Mouse (Mus musculus) urinary bladder, postnatal 25 days (tissue): Measurements from ENCODE around the gene Cpox.
"Not testable (repeated sequence)": the region's sequence is repeated elsewhere in the genome, so short reads cannot be mapped to it uniquely, and the experiment has no call there.

Experiments used
- DNase-seq: peaks from one replicate; pipeline ENCODE4 v3.0.0; 2022; ENCODE audit warnings: low spot score

The Cpox gene

DNA sequence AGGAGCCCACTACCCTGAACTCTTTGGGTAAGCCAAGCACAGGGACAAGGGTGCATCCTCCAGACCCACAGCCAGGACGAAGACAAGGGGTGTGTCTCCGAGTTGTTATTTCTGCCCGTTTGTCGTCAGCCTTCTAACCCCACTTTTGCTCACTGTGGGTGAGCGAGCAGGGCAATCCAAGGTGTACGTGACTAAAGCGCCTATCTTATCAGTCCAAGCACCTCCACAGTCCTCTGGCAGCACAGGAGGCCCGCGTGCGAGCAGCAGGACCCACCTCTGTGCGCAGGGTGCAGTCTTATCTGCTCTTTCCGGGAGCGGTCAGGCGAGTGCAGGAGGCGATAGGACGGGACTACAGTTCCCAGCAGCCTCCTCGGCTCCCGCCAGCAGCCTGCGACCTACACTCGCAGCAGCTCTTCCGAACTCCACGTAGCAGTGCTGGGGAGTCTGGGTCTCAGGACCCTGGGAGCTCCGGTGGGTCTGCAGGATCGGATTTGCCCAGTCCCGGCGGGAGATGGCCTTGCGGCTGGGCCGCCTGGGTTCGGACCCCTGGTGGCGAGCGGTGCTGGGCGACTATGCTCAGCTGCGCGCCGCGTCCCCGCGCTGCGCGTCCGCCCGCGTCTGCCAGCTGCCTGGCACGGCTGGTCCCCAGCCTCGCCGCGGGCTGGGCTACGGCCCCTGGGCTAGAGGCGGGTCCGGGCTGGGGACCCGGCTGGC is at the start of gene Cpox:
TSS of gene Cpox (plus strand) at position 376 of the 714 bp plus-strand sequence.
- peak; percentile 69 for DNase-seq

DNA sequence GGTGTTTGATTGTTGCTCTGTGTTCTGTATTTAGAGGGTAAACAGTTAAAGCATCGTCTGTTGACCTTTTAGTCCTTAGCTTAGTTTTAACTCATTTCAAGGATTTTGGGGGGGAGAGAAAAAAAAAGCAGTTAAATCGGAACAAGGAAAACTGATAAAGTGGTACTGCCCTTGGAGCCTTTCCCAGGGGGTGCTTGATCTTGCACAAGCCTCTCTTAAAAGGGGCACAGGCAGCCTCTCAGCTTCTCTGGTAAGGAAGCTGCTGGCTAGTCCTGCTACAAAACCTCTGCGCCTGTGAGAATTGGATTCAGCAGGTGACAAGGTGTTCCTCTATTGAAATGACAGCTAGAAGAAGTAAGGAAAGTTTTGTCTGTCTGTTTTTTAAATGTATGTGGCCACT is 47.7 kb upstream of the Cpox start:
- DNase-seq: no peak

DNA sequence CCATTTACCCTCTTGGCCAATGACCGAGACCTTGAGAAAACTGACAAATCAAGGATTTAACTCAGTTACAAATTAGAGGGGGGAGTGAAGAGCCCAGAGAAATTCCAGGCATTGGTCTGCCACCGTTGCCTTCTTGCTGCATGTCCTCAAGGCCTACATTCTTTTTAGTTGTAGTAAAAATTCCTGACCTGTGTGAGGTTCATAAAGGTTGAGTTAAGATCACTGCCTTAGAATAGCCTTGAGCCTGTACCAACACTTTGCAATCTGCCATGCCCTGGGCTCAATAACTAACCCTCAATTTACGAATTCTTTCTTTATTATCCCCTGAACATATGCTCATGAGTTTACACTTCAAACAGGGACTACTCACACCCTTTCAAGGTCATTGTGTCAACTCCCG is 47.0 kb upstream of the Cpox start:
- no peak for DNase-seq

DNA sequence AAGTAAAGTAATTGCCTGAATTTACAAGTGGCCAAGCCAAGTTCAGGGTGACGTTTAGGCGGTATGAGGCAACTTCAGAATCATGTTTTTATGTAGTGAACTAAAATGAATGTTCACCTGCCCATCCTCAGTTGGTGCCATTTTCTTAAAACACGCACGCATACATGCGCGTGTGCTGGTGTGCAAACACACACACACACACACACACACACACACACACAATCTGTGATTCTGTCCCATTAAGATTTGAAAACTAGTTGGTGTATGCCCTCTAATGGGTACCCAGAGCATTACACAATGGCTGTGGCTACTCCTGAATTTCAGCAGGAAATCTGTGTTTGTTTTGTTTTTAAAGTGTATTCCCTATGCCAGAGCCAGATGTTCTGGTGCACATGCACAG is 46.1 kb upstream of the Cpox start:
- DNase-seq: peak; percentile 15

DNA sequence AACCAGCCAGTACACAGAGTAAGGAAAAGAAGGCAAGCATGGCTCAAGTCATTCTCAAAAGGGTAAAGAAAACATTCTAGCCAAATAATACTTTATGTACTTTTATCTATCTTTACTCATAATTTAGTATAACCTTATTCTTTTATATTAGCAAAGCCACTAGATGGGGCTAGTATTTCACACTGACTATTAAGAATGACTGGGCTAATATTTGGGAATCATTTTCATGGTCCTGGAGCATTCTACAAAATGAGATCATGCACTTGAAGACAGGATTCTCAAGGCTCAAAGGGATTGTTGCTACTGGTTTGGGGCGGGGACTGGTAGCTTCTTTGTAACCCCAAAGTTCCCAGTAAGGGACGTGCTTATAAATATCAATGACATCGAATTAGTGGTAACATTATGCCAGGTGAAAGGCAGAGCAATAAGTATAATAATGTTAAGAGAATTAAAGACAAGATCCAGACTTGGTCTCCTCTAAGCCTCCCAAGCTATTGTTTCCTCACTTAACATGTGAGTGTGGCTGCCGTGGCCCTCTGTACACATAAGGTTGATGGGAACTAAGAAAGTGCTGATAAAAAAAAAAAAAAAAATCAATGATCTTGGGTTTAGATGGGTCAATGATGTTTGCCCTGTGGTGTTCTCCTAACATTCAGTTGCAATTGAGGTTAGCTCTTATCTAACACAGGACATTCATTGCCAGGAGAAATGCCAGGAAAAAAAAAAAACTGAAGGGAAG is 42.3 kb upstream of the Cpox start:
- no peak for DNase-seq

DNA sequence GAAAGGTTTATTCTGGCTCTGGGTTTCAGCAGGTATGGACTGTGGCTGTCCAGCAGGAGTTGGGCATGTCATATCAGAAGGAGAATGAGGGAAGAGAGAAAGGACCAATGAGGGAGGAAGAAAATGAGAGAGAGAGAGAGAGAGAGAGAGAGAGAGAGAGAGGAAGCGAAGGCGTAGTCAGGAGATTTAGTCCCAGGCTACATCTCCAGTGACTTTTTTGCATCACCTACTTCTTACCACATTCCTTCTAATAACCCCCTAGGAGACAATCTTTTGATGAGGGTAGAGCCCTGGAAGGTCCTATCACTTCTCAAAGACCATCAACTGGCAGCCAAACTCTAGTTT is 41.8 kb upstream of the Cpox start:
- no peak for DNase-seq

DNA sequence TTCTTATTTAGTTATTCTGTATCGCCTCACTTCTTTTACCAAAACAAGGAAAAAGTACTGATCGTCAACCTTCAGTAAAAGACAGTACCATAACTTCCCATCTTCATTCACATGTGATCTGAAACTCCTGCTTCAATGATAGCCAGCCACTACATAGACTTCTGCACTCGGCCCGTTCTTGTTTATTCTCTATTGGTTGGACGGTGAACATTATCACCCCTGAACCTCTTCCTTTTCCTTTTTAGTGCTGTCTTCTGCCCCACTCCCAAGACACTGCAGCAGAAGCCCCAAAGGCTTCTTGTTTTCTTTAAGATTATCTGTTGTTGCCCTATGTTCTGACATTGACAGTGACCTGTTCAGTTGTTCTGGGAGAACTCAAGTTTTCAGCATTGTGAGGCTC is 41.1 kb upstream of the Cpox start:
- DNase-seq: no peak

DNA sequence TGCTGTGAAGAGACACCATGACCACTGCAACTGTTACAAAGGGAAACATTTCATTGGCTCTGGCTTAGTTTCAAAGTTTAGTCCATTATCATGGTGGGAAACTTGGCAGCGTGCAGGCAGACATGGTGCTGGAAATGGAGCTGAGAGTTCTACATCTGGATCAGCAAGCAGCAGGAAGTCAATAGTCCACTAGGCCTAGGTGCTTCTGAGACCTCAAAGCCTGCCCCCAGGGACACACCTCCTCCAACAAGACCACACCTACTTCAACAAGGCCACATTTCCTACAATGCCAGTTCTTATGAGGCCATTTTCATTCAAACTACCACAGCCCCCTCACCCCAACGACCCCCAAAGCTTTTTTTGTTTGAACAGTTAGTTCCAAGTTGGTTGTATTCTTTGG is 40.4 kb upstream of the Cpox start:
- DNase-seq: no peak

DNA sequence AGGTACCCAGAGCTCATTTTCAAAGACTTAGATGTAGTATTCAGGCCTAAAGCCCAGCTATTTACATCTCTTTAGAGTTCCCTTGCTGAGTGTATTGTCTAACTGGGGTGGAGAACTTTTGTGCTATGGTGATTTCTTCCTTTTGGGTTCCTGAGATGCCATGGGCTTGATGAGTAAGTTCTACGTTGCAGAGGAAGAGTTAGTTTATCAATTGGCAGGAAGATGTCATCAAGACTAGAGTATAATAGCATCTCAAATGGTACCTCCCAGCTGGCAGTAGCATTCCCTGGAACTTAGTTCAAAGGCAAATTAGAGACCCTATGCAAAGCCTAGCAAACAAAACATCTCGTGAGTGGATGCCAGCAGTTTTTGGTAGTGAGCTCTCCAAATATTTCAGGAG is 34.2 kb upstream of the Cpox start:
- no peak for DNase-seq

DNA sequence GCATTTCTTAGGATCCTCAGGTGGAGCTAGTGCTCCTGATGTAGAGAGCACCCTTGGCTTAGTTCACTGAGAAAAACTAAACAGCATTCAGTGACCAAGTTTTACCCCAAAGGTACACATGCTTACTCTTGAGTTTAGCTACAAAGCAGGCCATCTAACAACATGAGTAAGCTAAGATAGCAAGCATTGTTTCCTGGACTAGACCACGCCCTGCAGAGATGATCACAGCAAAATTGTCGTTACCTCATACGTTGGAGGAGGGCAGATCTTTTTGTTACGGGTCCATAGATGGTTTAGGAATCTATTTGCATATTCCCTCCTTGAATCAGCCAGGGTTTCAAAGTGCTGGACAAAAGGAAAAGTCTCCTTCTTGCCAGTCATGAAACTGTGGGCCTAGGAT is 32.6 kb upstream of the Cpox start:
- no peak for DNase-seq

DNA sequence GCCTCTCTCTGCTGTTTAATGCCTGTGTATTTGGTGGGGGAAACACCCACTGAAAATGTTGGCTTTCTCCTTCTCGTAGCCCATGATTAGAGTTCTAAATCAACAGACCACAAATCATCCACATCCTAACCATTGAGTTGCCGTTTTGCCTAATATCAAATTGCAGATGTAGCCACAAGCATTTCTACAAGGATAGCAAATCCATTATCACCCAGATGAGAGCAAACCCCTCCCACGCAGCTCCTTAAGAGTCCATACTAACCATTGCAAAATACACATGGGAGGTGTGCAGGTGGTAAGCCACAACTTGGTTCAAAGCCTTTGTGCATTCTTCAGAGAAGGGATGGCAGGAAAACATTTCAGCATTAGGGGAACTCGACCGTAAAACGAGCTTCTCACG is 32.1 kb upstream of the Cpox start:
- no peak for DNase-seq

DNA sequence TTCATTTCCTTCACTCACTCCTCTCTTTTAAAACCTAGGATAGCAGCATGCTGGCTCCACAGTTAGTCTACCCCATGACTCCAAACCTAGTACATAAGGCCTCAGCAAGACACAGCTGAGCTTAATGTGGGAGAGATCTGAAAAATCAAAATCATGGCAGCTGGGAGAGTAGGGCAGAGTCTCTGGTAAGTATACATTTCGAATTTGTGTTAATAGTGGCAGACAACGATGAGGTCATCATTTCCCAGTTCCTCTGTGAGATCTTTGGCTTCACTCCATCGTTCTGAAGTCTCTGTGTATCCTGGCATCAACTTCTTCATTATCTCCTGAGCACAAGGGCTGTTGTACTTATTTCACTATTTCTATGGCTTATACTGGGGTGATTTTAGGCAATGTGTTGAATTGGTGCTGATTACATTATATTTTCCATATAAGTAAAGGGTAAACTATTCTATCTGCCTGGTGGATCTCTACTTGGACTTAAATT is 31.4 kb upstream of the Cpox start, which contains the start of gene E330017A01Rik:
TSS of gene E330017A01Rik (minus strand) at position 51 of the 487 bp plus-strand sequence.
- no peak for DNase-seq

DNA sequence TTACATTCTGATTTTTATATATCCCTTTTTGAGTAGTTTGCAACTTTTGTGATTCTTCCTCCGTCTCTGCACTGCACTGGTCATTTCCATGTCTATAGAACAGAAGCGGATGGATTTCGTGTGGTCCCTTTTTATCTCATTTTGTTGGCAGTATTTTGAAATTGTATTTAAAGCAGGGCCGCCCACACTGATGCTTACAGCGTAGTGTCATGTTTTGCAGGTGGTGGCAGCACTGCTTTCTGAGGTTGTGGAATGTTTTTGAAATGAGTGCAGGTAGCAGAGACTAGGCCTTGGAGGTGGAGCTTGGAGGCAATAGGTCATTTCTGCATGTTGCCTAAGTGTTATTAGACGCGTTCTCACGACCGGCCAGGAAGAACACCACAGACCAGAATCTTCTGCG is 20.1 kb upstream of the Cpox start:
- no peak for DNase-seq

DNA sequence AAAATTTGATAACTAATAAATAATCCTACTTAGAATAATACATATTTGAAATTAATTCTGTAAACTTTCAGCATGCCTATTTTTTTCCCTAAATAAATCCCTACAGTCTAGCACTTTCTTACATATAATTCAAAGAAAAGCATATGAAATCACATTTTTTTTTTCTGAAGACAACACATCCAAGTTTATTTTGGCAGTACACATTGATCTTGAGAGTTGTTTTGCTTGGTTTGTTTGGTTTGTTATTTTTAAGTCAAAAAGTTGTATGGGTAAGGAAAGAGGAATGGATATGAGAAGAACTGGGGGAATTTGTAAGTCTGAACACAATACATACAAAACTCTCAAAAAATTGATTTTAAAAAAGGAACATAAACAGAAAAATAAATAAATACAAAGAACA is 14.3 kb upstream of the Cpox start:
- no peak for DNase-seq

DNA sequence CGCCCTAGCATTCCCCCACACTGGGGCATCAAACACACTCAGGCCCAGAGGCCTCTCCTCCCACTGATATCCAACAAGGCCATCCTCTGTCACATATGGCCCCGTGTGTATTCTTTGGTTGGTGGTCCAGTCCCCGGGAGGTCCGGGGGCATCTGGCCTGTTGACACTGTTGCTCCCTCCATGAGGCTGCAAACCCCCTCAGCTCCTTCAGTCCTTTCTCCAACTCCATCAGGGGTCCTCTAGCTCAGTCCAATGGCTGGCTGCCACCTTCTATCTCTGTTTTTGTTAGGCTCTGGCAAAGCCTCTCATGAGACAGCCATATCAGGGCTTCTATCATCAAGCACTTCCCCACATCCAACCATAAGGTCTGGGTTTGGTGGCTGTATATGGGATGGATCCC is 13.6 kb upstream of the Cpox start:
- no peak for DNase-seq

DNA sequence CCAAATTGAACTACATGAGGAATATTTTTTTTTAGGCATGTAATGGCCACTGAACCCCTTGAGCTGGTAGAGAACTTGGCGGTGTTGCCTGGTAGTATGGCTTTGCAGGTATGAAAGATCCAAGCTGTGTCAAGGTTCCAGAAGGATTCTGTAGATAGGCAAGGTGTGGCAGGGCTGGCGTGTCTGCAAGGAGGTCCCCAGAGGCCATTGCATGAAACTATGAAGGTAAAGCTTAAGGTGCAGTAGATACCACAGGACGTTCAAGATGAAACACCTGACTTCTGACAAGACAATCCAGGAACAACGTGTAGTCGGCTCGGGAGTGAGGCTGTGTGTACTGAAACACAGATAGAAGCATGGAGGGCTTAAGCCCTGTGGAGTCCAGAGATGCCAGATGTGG is 11.4 kb upstream of the Cpox start:
- DNase-seq: no peak

DNA sequence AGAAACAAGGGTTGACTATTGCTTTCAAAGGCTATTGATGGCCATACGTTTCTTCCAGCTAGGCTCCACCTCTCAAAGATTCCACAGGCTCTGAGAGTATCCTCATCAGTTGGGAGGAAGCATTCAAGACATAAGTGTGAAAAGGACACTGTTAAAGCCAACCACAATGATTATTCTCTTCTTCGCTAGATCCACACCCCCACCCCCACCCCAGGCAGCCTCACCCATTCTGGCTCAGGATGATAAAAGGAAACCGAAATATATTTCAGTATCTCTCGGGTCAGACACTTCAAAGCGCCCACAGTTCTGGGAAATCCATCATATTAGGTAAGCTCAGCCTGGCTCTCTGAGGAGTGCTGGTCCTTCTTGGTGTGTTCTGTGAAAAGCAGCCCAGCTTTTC is 8.3 kb upstream of the Cpox start:
- DNase-seq: no peak

DNA sequence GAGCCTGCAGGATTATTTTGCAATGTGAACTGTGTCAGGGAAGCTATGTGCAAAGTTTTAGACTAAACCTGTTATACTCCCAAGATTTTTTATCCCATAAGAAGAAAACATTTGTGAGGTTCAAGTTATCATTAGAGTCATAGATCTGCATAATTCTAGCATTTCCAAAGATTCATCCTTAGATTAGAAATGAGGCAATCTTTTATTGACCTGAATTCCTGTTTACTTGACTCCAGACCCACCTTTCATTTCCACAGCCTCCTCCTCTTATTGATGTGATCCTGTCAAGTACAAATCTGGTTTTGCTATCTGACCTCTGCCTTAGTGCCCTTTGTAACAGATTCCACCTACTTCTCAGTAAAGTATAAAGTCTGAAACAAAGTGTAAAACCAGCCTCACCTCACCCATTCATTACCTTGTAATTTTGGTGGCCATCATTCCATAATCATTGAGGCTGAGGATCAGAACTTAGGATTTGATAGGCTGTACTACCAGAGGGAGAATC is 7.8 kb upstream of the Cpox start:
- DNase-seq: no peak

DNA sequence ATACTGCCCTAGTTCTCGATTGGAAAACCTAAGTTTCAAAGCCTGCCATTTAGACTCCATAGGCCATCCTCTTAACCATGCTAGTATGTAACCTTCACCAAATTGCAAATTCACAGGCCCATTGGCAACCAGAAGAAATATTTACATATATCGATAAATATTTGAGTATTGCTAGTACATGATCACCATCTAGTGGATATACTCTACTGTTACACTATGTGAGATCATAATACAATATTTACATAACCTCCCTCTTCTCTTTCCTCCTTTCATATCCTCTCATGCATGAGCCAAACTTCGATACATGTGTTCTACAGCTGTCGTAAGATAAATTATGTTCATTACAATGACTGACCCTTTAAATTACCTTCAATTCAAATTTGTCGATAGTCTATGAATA is 7.1 kb upstream of the Cpox start:
- DNase-seq: no peak

DNA sequence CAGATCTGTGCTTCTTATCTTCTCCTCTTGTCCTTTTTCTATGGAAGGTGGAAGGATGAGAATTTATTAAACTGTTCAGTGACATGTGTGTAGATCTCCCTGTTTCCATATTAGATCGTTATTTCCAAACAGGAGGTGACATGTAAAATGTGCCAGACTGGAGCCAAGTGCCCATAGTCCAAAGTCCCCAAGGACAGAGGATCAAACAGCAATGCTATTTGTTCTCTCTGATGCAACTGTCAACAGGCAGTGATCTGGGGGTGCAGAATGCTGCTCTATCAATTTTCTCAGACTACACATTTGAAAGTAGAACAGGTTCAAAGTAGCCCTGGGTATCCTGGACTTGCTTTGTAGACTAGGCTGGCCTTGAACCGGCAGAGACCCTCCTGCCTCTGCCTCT is 6.3 kb upstream of the Cpox start:
- DNase-seq: no peak

DNA sequence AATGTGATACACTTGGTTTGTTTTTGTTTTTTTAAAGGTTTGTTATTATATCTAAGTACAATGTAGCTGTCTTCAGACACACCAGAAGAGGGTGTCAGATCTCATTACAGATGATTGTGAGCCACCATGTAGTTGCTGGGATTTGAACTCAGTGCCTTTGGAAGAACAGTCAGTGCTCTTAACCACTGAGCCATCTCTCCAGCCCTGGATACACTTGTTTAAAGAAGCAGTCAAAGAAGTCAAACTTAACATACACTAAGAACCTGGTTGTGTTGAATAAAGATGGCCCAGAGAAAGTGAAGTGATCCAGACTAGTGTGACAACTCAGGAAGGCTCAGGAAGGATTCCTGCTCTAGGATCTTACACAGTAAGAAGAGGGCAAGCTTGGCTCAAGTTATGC is 5.0 kb upstream of the Cpox start:
- DNase-seq: not testable (repeated sequence)

DNA sequence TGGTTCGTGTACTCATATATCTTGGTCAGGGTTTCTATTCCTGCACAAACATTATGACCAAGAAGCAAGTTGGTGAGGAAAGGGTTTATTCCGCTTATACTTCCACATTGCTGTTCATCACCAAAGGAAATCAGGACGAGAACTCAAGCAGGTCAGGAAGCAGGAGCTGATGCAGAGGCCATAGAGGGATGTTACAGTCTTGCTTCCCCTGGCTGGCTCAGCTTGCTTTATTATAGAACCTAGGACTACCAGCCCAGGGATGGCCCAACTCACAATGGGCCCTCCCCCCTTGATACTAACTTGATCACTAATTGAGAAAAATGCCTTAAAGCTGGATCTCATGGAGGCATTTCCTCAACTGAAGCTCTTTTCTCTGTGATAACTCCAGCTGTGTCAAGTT is 3.4 kb upstream of the Cpox start:
- not testable (repeated sequence) for DNase-seq

DNA sequence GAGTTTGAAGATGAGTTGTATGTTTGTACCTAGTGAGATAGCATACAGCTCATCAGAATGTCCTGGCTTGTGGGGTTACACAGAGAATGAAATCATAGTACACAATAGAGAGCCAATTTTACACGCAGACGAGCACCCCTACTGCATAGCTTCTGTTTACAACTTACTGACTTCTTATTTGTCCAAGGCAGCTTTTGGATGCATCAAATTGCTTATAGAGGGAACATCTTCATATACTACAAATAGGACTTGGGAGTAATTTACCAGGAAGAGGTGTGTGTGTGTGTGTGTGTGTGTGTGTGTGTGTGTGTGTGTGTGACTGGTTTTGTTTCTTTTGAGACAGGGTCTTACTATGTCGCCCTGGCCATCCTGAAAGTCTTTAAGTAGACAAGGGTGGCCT is 1.5 kb upstream of the Cpox start:
- no peak for DNase-seq

DNA sequence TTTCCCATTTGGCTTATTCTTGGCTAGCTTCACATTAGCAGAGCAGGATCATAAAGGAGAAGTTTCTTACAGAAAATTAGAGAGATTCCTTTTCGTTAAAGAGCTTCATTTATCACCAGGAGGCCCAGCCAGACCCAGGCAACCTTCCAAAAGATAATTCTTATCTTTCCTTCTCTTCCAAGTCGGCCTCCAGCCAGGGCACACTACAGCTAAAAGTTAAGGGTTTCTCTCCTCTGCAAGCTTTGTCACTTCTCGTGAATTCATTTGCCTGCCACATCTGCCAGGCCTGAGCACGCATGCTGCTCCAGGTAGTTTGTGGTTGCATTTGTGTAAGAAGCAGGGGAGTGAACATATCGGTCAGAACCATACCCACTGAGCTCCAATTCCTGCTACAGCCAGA is 828 bp upstream of the Cpox start:
- no peak for DNase-seq
